Mouse (Mus musculus) kidney, postnatal 4 days (tissue): ENCODE results near the gene Atp5b.

Experiments
- DNase-seq, 2 experiments: peaks; one replicate each; pipeline ENCODE4 v3.0.0; 2021; ENCODE audit warnings: mixed read lengths in 2 of 2

Atp5b gene

GRCm38 (mm10) chr10:128097587-128097971, 14.5 kb downstream of the Atp5b start:
- DNase-seq = peak; percentile 80 to 84

- no peak for DNase-seq
These were observed 27.2 kb downstream of the Atp5b start for GRCm38 (mm10) chr10:128110103-128110761.

DNA sequence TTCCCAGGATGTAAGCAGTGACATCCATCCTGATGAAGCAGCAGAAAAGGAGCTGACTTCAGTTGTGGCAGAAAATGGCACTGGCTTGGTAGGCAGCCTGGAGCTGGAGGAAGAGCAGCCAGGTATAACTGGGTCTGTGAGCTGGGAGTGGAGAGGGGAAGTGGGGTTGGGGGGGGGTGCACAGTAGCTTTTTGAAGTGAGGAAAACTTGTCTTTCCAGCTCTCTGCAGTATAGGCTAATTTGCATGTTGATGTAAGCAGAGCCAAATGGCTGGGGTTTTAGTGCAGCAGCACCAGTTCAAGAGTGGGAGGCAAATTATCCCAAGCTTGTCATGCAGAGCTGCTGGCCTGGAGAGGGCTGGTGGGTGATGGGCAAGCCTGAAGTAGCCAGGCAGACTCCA, 28.2 kb downstream of the Atp5b start:
- peak in 1 of 2 experiments; percentile 21 for DNase-seq

DNA sequence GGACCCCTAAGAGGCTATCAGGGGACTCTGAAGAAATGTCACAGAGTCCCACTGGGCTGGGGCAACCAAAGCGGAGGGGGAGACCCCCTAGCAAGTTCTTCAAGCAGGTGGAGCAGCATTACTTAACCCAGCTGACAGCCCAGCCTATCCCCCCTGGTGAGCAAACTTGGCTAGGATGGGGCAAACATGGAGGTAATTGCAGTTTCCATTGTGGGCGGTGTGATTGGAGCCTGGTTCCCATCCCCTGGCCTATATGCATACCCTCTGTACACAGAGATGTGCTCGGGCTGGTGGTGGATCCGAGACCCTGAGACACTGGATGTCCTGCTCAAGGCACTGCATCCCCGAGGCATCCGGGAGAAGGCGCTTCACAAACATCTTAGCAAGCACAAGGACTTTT, 40.8 kb downstream of the Atp5b start:
- DNase-seq = no peak

DNA sequence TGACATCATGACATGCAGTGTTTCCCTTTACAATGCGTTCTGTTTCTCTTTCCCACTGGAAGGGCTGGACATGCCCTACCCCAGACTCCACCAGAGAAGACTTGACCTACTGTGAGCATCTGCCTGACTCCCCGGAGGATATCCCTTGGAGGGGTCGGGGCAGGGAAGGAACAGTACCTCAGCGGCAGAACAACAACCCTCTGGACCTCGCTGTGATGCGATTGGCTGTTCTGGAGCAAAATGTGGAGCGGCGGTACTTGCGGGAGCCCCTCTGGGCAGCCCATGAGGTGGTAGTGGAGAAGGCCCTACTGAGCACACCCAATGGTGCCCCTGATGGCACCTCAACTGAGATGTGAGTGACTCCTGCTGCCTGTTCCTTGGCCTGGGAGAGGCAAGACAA, 41.8 kb downstream of the Atp5b start:
- DNase-seq = no peak

DNA sequence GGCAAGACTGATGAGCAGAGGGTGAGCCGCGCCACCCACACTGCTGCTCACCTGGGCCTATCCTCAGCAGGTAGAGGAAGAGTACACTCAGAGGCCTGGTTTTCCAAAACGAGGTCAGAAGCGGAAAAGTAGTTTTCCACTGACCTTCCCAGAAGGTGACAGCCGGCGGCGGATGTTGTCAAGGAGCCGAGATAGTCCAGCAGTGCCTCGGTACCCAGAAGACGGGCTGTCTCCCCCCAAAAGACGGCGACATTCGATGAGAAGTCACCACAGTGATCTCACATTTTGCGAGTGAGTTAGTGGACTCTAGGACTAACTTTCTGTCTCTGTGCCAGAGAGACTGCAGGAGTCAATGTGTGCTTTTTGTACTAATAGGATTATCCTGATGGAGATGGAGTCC, 42.9 kb downstream of the Atp5b start:
- DNase-seq = no peak

DNA sequence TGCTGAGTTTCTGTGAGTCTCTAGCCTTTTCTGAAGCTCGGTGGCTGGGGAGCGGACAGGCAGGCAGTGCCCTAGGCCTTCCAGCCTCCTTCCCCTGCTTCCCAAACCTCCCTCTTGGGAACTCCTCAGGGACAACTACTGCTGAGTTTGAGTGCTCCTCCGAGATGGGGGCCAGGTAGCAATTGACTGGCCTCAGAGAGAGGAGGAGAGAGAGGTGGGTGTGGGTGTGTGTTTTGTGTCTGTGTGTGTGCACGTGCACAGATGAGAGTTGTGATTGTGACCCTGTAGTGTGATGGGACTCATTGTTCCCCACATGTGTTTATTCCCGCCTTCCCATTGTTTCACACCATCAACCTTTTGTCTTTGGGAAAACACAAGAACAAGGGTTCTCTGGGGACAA, 44.4 kb downstream of the Atp5b start:
- no peak for DNase-seq

- DNase-seq = peak; percentile 27 to 38
These were observed 45.1 kb downstream of the Atp5b start for GRCm38 (mm10) chr10:128128143-128128542.

DNA sequence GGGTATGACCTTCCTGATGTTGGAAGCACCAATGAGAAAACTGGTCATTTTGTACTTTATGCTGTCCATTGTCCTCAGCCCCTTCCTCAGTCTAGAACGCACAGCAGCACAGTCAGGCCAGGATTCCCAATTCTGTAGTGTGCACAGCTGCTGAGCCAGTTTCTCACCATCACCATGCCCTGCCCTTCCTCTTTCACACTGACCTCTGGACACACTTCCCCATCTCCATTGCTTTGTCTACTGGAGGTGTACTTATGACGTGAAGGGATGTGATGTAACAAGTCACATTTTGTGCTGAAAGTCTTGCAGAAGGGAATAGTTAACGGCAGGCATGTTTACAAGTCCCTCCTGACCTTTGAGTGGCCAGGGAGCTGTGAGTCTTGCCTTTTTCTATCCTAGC, 48.2 kb downstream of the Atp5b start:
- DNase-seq = no peak

DNA sequence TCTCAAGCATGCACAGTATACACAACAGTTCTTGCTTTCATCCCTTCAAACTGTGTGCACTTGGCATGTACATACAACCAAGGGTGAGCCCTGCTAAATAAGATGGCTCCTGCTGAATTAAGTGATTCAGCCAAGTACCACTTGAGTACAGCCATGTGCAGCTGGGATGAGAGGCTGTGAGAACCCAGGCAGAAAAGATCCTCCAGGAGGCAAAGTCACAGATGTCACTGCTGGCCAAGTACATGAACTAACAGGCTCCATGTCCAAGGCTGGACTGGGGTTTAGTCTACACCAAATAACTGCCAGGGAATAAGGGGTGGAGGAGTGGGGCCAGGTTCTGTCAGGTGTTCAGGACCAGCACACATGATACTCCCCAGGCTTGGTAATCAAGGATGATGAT, 48.7 kb downstream of the Atp5b start:
- DNase-seq = no peak

DNA sequence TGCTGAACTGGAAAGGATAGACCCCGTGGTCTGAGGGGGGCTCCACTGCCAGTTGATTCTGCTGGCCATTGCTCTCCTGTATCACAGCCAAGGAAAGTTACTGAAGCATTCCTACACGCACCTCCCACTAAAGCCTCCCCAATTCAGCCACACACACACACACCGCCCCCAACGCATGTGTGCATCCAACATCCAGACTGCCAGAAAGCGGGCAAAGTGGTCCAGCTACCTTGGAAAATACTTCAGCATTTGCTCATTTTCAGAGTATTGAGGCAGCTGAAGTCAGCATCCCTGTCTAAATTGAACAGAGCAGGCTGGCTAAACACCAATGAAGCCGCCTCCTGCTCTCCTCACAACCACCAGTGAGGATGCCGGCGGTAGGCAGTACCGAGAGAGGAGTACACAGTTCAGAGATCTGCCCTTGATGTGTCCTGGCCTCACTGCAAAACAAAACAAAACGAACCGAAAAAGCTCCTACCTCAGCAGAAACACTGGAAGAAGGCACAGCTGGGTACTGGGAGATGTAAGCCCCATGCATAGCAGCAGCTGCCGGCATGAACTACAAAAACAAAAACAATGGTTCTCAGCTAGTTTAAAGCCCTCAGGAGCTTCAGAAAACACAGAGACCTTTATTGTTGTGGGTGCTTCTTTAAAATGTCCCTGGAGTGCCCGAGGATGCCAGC, 50.7 kb downstream of the Atp5b start:
- peak; percentile 32 to 55 for DNase-seq

DNA sequence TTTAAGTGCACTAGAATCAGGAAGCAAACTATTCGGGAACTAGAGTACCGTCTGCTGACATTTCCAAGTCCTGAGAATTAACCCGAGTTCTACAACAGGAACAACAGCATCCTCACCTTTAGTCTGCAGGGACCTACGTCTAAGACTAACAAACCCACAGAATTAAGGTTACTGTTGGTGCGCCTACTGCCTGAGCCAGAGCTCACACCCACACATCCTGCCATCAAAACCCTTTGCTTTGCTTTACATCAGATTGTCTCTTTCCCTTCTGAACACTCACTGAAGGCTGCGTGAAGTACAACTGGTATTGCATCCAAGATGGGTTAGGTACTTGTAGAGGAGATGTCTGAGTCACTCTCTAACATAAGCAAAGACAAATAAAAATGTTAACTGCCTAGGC, 52.3 kb downstream of the Atp5b start:
- DNase-seq = no peak
